Mouse (Mus musculus) ES-E14 (cell line): Measurements from ENCODE around the gene Umps.

Source experiments
- CHD2 ChIP-seq: IDR thresholded peaks from 2 replicates; pipeline ENCODE4 v1.6.1; 2014; ENCODE audit warnings: mild to moderate bottlenecking, low read depth, low read length, inconsistent platforms
- MAFK ChIP-seq: IDR thresholded peaks from 2 replicates; pipeline ENCODE4 v1.6.1; 2014; ENCODE audit warnings: mild to moderate bottlenecking, low read depth, low read length, inconsistent platforms; ENCODE audit not compliant: insufficient read depth
- ZNF384 ChIP-seq: IDR thresholded peaks from 2 replicates; pipeline ENCODE4 v1.6.1; 2012; ENCODE audit warnings: low read depth, low read length, inconsistent platforms

DNA sequence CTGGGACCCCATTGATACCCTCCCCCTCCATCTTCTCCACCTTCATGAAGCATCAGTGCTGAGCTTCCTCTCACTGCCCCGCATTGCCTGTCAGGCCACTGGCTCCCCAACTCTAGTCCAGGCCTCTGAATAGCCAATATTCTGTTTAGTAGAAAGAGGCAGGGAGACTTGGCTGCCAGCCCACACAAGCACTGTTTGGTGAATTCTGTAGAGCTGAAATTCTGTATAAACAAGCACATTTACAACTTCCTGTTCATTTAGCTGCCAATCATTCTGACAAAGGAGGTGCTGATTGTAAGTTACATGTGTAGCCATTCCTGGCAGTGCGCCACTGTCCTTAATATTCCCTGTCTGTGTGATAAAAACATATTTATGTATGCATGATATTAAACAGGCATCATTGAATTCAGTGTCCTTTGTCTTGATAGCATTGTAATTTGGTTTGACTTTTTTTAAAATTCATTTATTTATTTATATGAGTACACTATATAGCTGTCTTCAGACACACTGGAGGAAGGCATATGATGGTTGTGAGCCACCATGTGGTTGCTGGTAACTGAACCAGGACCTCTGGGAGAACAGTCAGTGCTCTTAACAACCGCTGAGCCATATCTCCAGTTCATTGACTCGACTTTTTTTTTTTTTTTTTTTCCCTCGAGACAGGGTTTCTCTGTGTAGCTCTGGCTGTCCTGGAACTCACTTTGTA is 32.0 kb downstream of the Umps start:
- no peak for TF ChIP-seq MAFK
- no peak for TF ChIP-seq ZNF384
- no peak for TF ChIP-seq CHD2
